Mouse (Mus musculus): ENCODE results near the gene Mndal.
"Not testable (repeated sequence)": the region's sequence is repeated elsewhere in the genome, so short reads cannot be mapped to it uniquely, and the experiment has no call there.

Gene Mndal

DNA sequence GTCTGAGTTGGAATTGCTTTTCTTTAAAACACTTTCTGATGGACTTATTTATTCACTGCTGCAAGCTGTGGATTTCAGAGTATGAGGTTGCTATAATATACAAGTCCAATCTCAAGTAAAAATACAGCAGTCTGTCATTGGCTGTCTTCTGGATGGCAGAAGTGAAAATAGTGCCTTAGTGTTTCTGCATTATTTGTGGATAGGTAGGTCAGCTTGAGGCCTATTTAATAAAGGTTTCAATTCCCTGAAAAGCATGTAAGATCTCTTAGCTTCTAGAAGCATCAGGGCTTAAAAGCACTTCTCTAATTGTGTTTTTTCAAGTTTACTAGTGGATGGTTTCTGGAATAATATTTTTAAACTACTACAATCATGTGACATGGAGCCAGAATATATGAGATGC, 52.5 kb downstream of the Mndal start:
- DNase-seq (ENCODE audit: low read depth, low spot score): not testable (repeated sequence)

DNA sequence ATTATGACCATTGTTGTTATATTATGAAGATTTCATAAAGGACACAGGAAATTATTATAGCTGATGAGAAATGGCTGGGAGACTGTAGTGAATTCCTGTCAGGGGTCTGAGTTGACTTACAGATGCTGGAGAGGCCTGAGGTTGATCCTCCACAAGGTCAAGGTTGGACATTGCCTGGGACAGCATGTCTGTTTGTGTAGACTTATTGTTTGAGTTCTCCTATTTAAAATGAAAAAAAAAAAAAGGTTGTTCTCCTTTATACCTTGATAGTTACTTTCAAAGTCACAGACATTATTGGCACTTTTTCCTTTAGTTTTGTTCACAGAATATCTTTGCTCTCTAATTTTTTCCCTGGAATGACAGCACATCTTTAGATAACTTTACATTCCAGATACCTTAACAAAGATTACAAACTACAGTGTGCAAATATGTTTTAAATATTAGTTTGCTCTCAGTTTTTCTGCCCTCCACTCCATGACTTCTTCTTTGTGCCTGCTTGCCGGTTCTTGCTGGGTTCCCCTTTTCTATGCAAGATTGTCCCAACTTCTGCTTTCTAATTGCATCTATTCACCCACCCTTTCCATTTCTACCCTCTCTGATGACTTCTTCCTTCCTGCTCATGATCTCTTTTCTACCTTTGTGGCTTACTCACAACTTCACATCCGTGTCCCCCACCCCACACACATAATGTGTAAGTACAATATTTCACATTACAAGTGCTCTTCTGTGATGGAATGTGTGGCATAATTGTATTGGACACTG, 55.1 kb downstream of the Mndal start:
- not testable (repeated sequence) for DNase-seq (ENCODE audit: low read depth, low spot score)

DNA sequence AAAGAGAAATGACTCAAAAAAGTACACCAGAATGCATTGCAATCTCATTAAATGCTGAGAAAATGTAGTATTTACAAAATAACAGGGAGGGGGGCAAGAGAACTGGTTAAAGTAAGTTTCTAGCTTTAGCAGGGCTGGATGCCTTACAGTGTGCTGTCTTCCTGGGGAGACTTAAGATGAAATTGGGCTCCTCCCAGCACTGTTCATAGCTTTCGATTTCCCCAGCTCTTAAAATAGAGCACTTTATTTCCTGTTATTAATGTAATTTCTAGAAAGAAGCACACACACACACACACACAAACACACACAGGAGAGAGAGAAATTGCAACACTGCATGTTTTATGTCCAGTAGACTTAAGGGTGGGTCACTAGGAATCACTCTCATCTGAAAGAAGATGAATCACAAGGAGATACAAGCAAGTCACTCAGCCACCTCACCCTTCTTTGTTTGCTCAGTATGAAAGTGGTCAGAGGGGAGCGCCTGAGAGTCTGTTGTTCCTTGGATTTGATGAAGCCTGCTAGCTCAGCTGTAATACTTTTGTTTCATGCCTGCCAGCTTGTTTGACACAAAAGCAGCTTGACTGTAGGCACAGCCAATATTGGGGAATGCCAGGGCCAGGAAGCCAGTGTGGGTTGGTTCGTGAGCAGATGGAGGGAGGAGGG, 62.2 kb downstream of the Mndal start:
- DNase-seq (ENCODE audit: low read depth, low spot score): not testable (repeated sequence)

GRCm38 (mm10) chr1:173879225-173879987, 62.9 kb downstream of the Mndal start:
- DNase-seq (ENCODE audit: low read depth, low spot score): not testable (repeated sequence)

DNA sequence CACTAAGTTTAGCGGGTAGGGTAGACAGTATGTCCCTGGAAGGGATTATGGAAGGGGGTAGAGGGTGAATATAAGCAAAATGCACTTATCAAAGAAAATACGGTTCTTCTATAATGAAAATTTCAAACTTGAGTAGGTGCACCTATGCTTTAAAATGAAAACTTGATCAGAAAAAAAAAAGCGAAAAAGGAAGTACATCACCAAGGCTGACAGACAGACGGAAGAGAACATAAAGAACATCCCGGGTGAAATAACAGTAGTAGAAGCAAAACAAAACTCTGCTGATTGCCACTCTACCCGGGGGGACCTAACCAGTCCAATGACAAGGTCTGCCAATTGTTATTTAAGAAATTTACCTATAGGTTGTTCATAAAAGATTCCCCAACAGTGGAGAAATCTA, 64.0 kb downstream of the Mndal start:
- DNase-seq (ENCODE audit: low read depth, low spot score): not testable (repeated sequence)

GRCm38 (mm10) chr1:173877125-173877524, 65.2 kb downstream of the Mndal start:
- DNase-seq (ENCODE audit: low read depth, low spot score): not testable (repeated sequence)

- DNase-seq (ENCODE audit: low read depth, low spot score): not testable (repeated sequence)
Observed at GRCm38 (mm10) chr1:173868586-173868985, 73.7 kb downstream of the Mndal start.

DNA sequence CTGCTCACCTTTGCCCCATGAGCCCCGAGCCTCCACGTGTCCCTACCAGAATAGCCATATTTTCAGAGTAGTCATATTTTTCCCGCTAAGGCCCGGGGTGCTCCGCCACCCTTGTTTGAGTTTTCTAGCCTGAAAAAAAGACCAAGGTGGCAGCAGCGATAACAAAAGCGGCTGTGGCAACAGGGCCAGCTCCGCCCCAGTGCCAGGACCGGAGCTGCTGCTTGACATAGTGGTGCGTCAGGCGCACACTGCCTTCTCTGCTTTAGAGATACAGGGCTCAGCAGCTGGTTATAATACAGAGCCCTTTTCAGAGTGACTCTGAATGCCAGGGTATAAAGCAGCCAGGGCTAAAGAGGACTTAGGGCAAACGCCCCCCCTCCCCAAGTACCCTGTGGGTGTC, 75.8 kb downstream of the Mndal start:
- no peak for DNase-seq (ENCODE audit: low read depth, low spot score)

- DNase-seq (ENCODE audit: low read depth, low spot score): not testable (repeated sequence)
Observed at GRCm38 (mm10) chr1:173853711-173854110, 88.6 kb downstream of the Mndal start.

GRCm38 (mm10) chr1:173852853-173853252, 89.4 kb downstream of the Mndal start:
- not testable (repeated sequence) for DNase-seq (ENCODE audit: low read depth, low spot score)

GRCm38 (mm10) chr1:173846193-173846592, 96.1 kb downstream of the Mndal start:
- DNase-seq (ENCODE audit: low read depth, low spot score): not testable (repeated sequence)

- no peak for DNase-seq (ENCODE audit: low read depth, low spot score)
Observed at GRCm38 (mm10) chr1:173844754-173845153, 97.5 kb downstream of the Mndal start.

DNA sequence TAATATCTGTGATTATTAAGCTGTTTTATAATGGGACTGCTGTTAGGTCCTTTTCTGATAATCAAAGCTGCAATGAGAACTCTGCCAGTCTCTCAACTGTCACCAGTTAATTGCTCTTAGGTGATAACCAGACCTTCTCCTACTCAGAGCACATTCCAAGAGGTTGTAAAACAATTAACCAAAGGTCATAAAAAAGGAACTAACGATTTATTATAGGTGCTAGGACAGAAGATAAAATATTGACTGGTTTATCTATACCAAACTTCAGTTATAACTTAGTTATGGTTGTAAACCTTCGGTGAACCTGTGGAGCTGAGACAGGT, 120.8 kb downstream of the Mndal start:
- not testable (repeated sequence) for DNase-seq (ENCODE audit: low read depth, low spot score)

GRCm38 (mm10) chr1:173820794-173821480, 121.4 kb downstream of the Mndal start:
- DNase-seq (ENCODE audit: low read depth, low spot score): not testable (repeated sequence)

DNA sequence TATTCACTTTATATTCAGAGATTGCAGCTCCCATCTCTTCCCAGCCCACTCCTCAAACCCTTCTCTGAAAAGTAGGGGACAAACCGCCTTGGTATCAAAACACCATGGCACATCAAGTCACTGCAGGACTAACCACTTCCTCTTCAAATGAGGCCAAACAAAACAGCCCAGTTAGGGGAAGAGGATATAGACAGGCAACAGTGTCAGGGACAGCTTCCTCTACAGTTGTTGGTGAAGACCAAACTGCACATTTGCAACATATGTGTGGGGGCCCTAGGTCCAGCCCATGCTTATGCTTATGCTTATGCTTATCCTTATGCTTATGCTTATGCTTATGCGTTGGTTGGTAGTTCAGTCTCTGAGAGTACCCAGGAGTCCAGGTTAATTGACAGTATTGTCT, 133.0 kb downstream of the Mndal start:
- DNase-seq (ENCODE audit: low read depth, low spot score): not testable (repeated sequence)

DNA sequence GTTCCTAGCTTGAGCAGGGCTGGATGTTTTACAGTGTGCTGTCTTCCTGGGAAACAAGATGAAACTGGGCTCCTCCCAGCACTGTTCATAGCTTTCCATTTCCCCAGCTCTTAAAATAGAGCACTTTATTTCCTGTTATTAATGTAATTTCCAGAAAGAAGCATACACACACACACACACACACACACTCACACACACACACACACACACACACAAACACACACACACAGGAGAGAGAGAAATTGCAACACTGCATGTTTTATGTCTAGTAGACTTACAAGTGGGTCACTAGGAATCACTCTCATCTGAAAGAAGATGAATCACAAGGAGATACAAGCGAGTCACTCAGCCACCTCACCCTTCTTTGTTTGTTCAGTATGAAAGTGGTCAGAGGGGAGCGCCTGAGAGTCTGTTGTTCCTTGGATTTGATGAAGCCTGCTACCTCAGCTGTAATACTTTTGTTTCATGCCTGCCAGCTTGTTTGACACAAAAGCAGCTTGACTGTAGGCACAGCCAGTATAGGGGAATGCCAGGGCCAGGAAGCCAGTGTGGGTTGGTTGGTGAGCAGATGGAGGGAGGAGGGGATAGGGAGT, 139.5 kb downstream of the Mndal start:
- DNase-seq (ENCODE audit: low read depth, low spot score): not testable (repeated sequence)

- not testable (repeated sequence) for DNase-seq (ENCODE audit: low read depth, low spot score)
Observed at GRCm38 (mm10) chr1:173802207-173802606, 140.1 kb downstream of the Mndal start.

DNA sequence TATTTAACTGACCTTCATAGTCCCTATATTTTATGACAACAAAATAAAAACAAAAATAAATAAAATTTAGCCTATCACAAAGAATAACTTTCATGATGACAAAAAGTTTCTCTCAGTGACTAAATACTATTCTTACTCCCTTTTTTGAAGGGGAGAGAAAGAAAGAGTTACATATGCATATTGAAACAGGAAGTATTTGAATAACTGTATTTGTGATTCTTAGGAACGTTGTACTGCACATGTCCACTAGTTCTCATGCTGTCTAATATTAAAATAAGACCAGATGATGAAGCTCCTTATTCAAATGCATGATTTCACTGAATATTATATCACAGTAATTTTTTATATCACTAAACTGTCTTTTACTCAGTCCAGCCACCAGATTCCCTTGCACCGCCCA, 140.5 kb downstream of the Mndal start:
- not testable (repeated sequence) for DNase-seq (ENCODE audit: low read depth, low spot score)

Data from retina, adult 2 months (tissue).